Mouse (Mus musculus) forebrain, embryonic 13.5 days (tissue): ENCODE results near the gene Tmem190. TPM values are rescaled to one million over a fixed set of nuclear protein-coding genes. Genes with fewer than 3 reads are reported as not detected.

Source experiments
- ATAC-seq: fragments of 200-750 bp; cut with Nextera tagmentation; 2 replicates; pipeline ENCODE4 v1.8.0; 2017
- H3K27ac ChIP-seq: fragments of 300-500 bp; sonication (generic); 2 replicates; pipeline ENCODE4 v1.5.1; 2015; ENCODE audit warnings: inconsistent platforms, mild to moderate bottlenecking, moderate library complexity
- H3K27me3 ChIP-seq: fragments of 300-500 bp; sonication (generic); 2 replicates; pipeline ENCODE4 v1.6.1; 2015; ENCODE audit warnings: mild to moderate bottlenecking, inconsistent platforms
- H3K36me3 ChIP-seq: fragments of 300-500 bp; sonication (generic); 2 replicates; pipeline ENCODE4 v1.6.1; 2015; ENCODE audit warnings: mild to moderate bottlenecking, inconsistent platforms; ENCODE audit not compliant: poor library complexity, severe bottlenecking
- H3K4me1 ChIP-seq: fragments of 300-500 bp; sonication (generic); 2 replicates; pipeline ENCODE4 v1.6.1; 2015; ENCODE audit warnings: inconsistent platforms
- H3K4me2 ChIP-seq: fragments of 300-500 bp; sonication (generic); 2 replicates; pipeline ENCODE4 v1.6.1; 2015; ENCODE audit warnings: inconsistent platforms, mild to moderate bottlenecking, moderate library complexity
- H3K4me3 ChIP-seq: fragments of 300-500 bp; sonication (generic); 2 replicates; pipeline ENCODE4 v1.5.1; 2015; ENCODE audit warnings: mild to moderate bottlenecking, inconsistent platforms
- H3K9ac ChIP-seq: fragments of 300-500 bp; sonication (generic); 2 replicates; pipeline ENCODE4 v1.6.1; 2015; ENCODE audit warnings: mild to moderate bottlenecking, inconsistent platforms
- H3K9me3 ChIP-seq: fragments of 300-500 bp; sonication (generic); replicated peaks from 2 replicates; pipeline ENCODE4 v1.6.1; 2016; ENCODE audit warnings: inconsistent platforms
- WGBS: fragments of 180-500 bp; shearing (Covaris S2); methylation state at CpG from one replicate; pipeline ENCODE4 v1.1.7; 2015; 5-methylcytosine and 5-hydroxymethylcytosine counted together
- polyA plus RNA-seq: library from polyadenylated mRNA; unstranded; fragments of >200 nt; fragmentation: Nextera tagmentation; extraction: Ambion mirVana; gene quantifications from 2 replicates; pipeline ENCODE4 v1.2.1, GENCODE M21; 2015

The Tmem190 gene
- polyA plus RNA-seq, 1 experiment from 2014 or later = not detected

DNA sequence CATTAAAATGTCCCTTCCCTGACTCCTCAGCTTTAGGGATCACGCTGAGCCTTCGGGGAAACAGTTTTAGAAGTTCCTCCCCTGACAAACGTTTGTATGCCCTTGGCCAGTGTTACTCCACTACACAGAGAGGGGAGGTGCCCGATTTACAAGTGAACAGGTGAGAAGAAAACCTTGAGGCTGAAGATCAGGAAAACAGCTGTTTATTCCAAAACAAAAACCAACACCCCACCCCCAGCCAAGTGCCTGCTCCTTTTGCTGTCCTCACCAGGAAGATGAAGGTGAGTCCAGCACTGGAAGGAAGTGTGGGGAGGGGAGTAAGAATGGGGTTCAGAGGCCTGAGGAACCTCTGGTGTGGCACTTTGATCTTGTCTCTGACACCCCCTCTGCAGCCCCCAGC lies 42.6 kb downstream of the Tmem190 start:
- Histone ChIP-seq H3K4me1 (no peaks in the 10 kb centered on the region), H3K9me3 (no peaks in the 10 kb centered on the region), H3K4me3 (no peak overlapping the region), H3K36me3 (peaks cover 22% of the 10 kb centered on the region), H3K4me2 (no peak overlapping the region), H3K9ac (no peak overlapping the region), H3K27me3 (peaks cover 17% of the 10 kb centered on the region; the same call in 1 of the 2 replicates), H3K27ac (no peak overlapping the region)
- WGBS = 64% methylated on average over 4 of the region's 4 CpGs
- no peak for ATAC-seq

- Histone ChIP-seq H3K27me3 (peaks cover 35% of the 10 kb centered on the region), H3K27ac (no peak overlapping the region), H3K4me2 (no peak overlapping the region), H3K9me3 (no peaks in the 10 kb centered on the region), H3K9ac (no peak overlapping the region), H3K36me3 (peaks cover 35% of the 10 kb centered on the region), H3K4me3 (no peak overlapping the region), H3K4me1 (peaks cover 4% of the 10 kb centered on the region)
- ATAC-seq = no peak
- 10% methylated on average over 12 of the region's 12 CpGs for WGBS
These were observed 47.7 kb downstream of the Tmem190 start for GRCm38 (mm10) chr7:4830476-4830875.

Other genes starting within 250 kb of the Tmem190 start
- 64.0 and 86.3 TPM in 2 replicates for gene Syt5, start 235.4 kb upstream of the Tmem190 start, polyA plus RNA-seq
- gene Ptprh, start 178.9 kb upstream of the Tmem190 start, polyA plus RNA-seq = 0.09 and 0.13 TPM in 2 replicates
- gene Tmem86b, start 151.5 kb upstream of the Tmem190 start, polyA plus RNA-seq = 2.9 and 3.3 TPM in 2 replicates
- gene Ppp6r1, start 123.9 kb upstream of the Tmem190 start, polyA plus RNA-seq = 7.8 and 8.1 TPM in 2 replicates
- 117 and 125 TPM in 2 replicates for gene Hspbp1, start 97.9 kb upstream of the Tmem190 start, polyA plus RNA-seq
- gene Brsk1, start 92.3 kb upstream of the Tmem190 start, polyA plus RNA-seq = 6.1 and 6.5 TPM in 2 replicates
- gene Tmem150b, start 57.7 kb upstream of the Tmem190 start, polyA plus RNA-seq = 0.27 and 0.29 TPM in 2 replicates
- 75.3 and 84.3 TPM in 2 replicates for gene Kmt5c, start 42.8 kb upstream of the Tmem190 start, polyA plus RNA-seq
- 17.8 and 22.1 TPM in 2 replicates for gene Cox6b2, start 29.8 kb upstream of the Tmem190 start, polyA plus RNA-seq
- gene Fam71e2, start 11.6 kb upstream of the Tmem190 start, polyA plus RNA-seq = not detected in 2 replicates
- gene Il11, start 78 bp upstream of the Tmem190 start, polyA plus RNA-seq = 0.17 and 0.40 TPM in 2 replicates
- gene Tmem238, start 6.7 kb downstream of the Tmem190 start, polyA plus RNA-seq = 2.6 and 2.7 TPM in 2 replicates
- 244 and 284 TPM in 2 replicates for gene Rpl28, start 9.9 kb downstream of the Tmem190 start, polyA plus RNA-seq
- 398 and 454 TPM in 2 replicates for gene Ube2s, start 29.7 kb downstream of the Tmem190 start, polyA plus RNA-seq
- 5.6 and 7.1 TPM in 2 replicates for gene Shisa7, start 61.8 kb downstream of the Tmem190 start, polyA plus RNA-seq
- 2.7 and 3.4 TPM in 2 replicates for gene Isoc2b, start 87.3 kb downstream of the Tmem190 start, polyA plus RNA-seq
- 0.63 and 0.77 TPM in 2 replicates for gene Isoc2a, start 94.2 kb downstream of the Tmem190 start, polyA plus RNA-seq
- 0.26 and 0.45 TPM in 2 replicates for gene Gm36210, start 123.6 kb downstream of the Tmem190 start, polyA plus RNA-seq
- gene Zfp628, start 132.3 kb downstream of the Tmem190 start, polyA plus RNA-seq = 4.3 and 4.5 TPM in 2 replicates
- gene Nat14, start 139.1 kb downstream of the Tmem190 start, polyA plus RNA-seq = 21.2 and 24.9 TPM in 2 replicates
- 0.23 and 0.30 TPM in 2 replicates for gene Ssc5d, start 142.8 kb downstream of the Tmem190 start, polyA plus RNA-seq
- not detected in 2 replicates for gene Sbk2, start 181.5 kb downstream of the Tmem190 start, polyA plus RNA-seq
- gene Sbk3, start 188.2 kb downstream of the Tmem190 start, polyA plus RNA-seq = 0.09 and 0.19 TPM in 2 replicates
- gene Zfp579, start 213.2 kb downstream of the Tmem190 start, polyA plus RNA-seq = 51.2 and 56.5 TPM in 2 replicates
- 9.1 and 10.4 TPM in 2 replicates for gene Zfp524, start 231.5 kb downstream of the Tmem190 start, polyA plus RNA-seq
- gene Fiz1, start 231.8 kb downstream of the Tmem190 start, polyA plus RNA-seq = 46.6 and 51.2 TPM in 2 replicates
- gene Gm44973, start 232.6 kb downstream of the Tmem190 start, polyA plus RNA-seq = 1.5 and 2.1 TPM in 2 replicates
- gene Zfp865, start 237.4 kb downstream of the Tmem190 start, polyA plus RNA-seq = 5.1 and 5.4 TPM in 2 replicates
- 17.0 and 19.7 TPM in 2 replicates for gene Ccdc106, start 237.6 kb downstream of the Tmem190 start, polyA plus RNA-seq